Mouse (Mus musculus): ENCODE measurements at regions not wholly inside any gene's neighbourhood (a gene's known extent, or its start where the extent isn't known, plus 50 kb on each side); places are given as distances from the start of the nearest gene placed in this dataset.
"Not testable (repeated sequence)": the region's sequence is repeated elsewhere in the genome, so short reads cannot be mapped to it uniquely, and the experiment has no call there.

GRCm38 (mm10) chr12:47164031-47164717 is 345.4 kb upstream of the Nova1 start:
- in situ Hi-C loops (cut with MboI, MseI): no loop called here

GRCm38 (mm10) chr12:47163171-47163570 is 344.4 kb upstream of the Nova1 start:
- in situ Hi-C loops (cut with MboI, MseI): no loop called here

- in situ Hi-C loops (cut with MboI, MseI): no loop called here
These were observed 344.0 kb upstream of the Nova1 start for GRCm38 (mm10) chr12:47162624-47163151.

- in situ Hi-C loops (cut with MboI, MseI): no loop called here
These were observed 341.9 kb upstream of the Nova1 start for GRCm38 (mm10) chr12:47160626-47161025.

- in situ Hi-C loops (cut with MboI, MseI): not testable (repeated sequence)
These were observed 337.2 kb upstream of the Nova1 start for GRCm38 (mm10) chr12:47155916-47156315.

GRCm38 (mm10) chr12:47140677-47141076 is 321.9 kb upstream of the Nova1 start:
- in situ Hi-C loops (cut with MboI, MseI): no loop called here

- in situ Hi-C loops (cut with MboI, MseI): no loop called here
These were observed 311.1 kb upstream of the Nova1 start for GRCm38 (mm10) chr12:47129821-47130220.

- in situ Hi-C loops (cut with MboI, MseI): no loop called here
These were observed 309.9 kb upstream of the Nova1 start for GRCm38 (mm10) chr12:47128596-47128995.

GRCm38 (mm10) chr12:47121426-47121825 is 302.7 kb upstream of the Nova1 start:
- in situ Hi-C loops (cut with MboI, MseI): no loop called here

GRCm38 (mm10) chr12:47117504-47117903 is 298.8 kb upstream of the Nova1 start:
- in situ Hi-C loops (cut with MboI, MseI): no loop called here

- in situ Hi-C loops (cut with MboI, MseI): no loop called here
These were observed 270.5 kb upstream of the Nova1 start for GRCm38 (mm10) chr12:47089234-47089633.

- in situ Hi-C loops (cut with MboI, MseI): no loop called here
These were observed 256.2 kb upstream of the Nova1 start for GRCm38 (mm10) chr12:47074961-47075360.

GRCm38 (mm10) chr12:47052474-47052873 is 233.7 kb upstream of the Nova1 start:
- in situ Hi-C loops (cut with MboI, MseI): no loop called here

- in situ Hi-C loops (cut with MboI, MseI): no loop called here
These were observed 202.2 kb upstream of the Nova1 start for GRCm38 (mm10) chr12:47020810-47021348.

- in situ Hi-C loops (cut with MboI, MseI): no loop called here
These were observed 173.6 kb upstream of the Nova1 start for GRCm38 (mm10) chr12:46992343-46992742.

GRCm38 (mm10) chr12:46988972-46989371 is 170.2 kb upstream of the Nova1 start:
- in situ Hi-C loops (cut with MboI, MseI): no loop called here

- in situ Hi-C loops (cut with MboI, MseI): no loop called here
These were observed 131.6 kb upstream of the Nova1 start for GRCm38 (mm10) chr12:46950223-46950779.

GRCm38 (mm10) chr12:46945707-46946106 is 127.0 kb upstream of the Nova1 start:
- in situ Hi-C loops (cut with MboI, MseI): no loop called here

- in situ Hi-C loops (cut with MboI, MseI): no loop called here
These were observed 112.4 kb upstream of the Nova1 start for GRCm38 (mm10) chr12:46931086-46931485.

- in situ Hi-C loops (cut with MboI, MseI): no loop called here
These were observed 98.6 kb upstream of the Nova1 start for GRCm38 (mm10) chr12:46917286-46917685.

GRCm38 (mm10) chr12:46878164-46878563 is 59.4 kb upstream of the Nova1 start:
- in situ Hi-C loops (cut with MboI, MseI): no loop called here

- in situ Hi-C loops (cut with MboI, MseI): no loop called here
These were observed 51.4 kb upstream of the Nova1 start for GRCm38 (mm10) chr12:46870130-46870529.
